Mouse (Mus musculus) intestine, embryonic 14.5 days (tissue): ENCODE results near the gene Chrna7. TPM values are rescaled to one million over a fixed set of nuclear protein-coding genes. Genes with fewer than 3 reads are reported as not detected.

ENCODE experiments used
- ATAC-seq: fragments of 200-750 bp; cut with Nextera tagmentation; replicated peaks from 2 replicates; pipeline ENCODE4 v1.8.0; 2017; ENCODE audit warnings: low read depth, moderate number of reproducible peaks, moderate TSS enrichment, moderate library complexity; ENCODE audit not compliant: low FRiP score, low TSS enrichment
- DNase-seq: peaks from one replicate; pipeline ENCODE4 v3.0.0-alpha.2; 2018; ENCODE audit warnings: low spot score
- H3K27ac ChIP-seq: fragments of 300-500 bp; sonication (generic); 2 replicates; pipeline ENCODE4 v1.5.1; 2014; ENCODE audit warnings: low read depth, mild to moderate bottlenecking, control low read depth
- H3K27me3 ChIP-seq: fragments of 300-500 bp; sonication (generic); replicated peaks from 2 replicates; pipeline ENCODE4 v1.6.1; 2014; ENCODE audit warnings: low read length, control low read depth; ENCODE audit not compliant: control insufficient read depth, insufficient read depth
- H3K36me3 ChIP-seq: fragments of 300-500 bp; sonication (generic); 2 replicates; pipeline ENCODE4 v1.6.1; 2014; ENCODE audit warnings: low read length, control low read depth; ENCODE audit not compliant: control insufficient read depth, insufficient read depth
- H3K4me1 ChIP-seq: fragments of 300-500 bp; sonication (generic); replicated peaks from 2 replicates; pipeline ENCODE4 v1.6.1; 2014; ENCODE audit warnings: low read length, control low read depth, mixed read lengths; ENCODE audit not compliant: control insufficient read depth, insufficient read depth
- H3K4me2 ChIP-seq: fragments of 300-500 bp; sonication (generic); 2 replicates; pipeline ENCODE4 v1.6.1; 2014; ENCODE audit warnings: low read length
- H3K4me3 ChIP-seq: fragments of 300-500 bp; sonication (generic); 2 replicates; pipeline ENCODE4 v1.5.1; 2014; ENCODE audit warnings: low read depth, low read length, control low read depth, mixed read lengths
- H3K9ac ChIP-seq: fragments of 300-500 bp; sonication (generic); 2 replicates; pipeline ENCODE4 v1.6.1; 2014; ENCODE audit warnings: mild to moderate bottlenecking, low read length
- H3K9me3 ChIP-seq: fragments of 300-500 bp; sonication (generic); 2 replicates; pipeline ENCODE4 v1.6.1; 2016; ENCODE audit warnings: low read length, control low read depth; ENCODE audit not compliant: control insufficient read depth
- WGBS: fragments of 180-500 bp; shearing (Covaris S2); extraction: QIAGEN DNeasy Blood & Tissue Kit; methylation state at CpG from one replicate; pipeline ENCODE4 v1.1.7; 2014; 5-methylcytosine and 5-hydroxymethylcytosine counted together
- polyA plus RNA-seq: library from polyadenylated mRNA; unstranded; fragments of >200 nt; fragmentation: Nextera tagmentation; extraction: Ambion mirVana; gene quantifications from 2 replicates; pipeline ENCODE4 v1.2.1, GENCODE M21; 2014

Gene Chrna7
- polyA plus RNA-seq, 1 experiment from 2014 or later, result 1.6 TPM

DNA sequence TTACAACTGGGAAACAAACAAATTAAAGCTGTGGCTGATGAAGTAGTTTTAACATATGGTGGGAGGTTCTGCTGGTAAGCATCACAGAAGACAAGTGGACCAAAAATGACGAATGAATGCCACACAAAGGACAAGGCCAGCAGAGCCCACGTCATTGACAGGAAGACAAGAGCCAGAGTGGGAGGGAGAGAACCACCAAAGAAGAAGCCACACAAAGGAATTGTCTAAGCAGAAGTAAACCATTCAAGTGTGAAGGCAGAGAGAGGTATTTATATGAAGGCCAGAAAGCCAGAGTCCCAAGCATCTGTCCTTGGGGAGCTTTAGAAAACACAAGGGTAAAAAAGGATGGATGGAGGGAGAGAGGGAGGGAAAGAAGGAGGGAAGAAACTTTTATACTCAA, 98.7 kb downstream of the Chrna7 start:
- Histone ChIP-seq H3K4me2 (no peak overlapping the region), H3K4me1 (no peaks in the 10 kb centered on the region), H3K27ac (no peak overlapping the region), H3K9me3 (no peaks in the 10 kb centered on the region), H3K36me3 (no peaks in the 10 kb centered on the region), H3K9ac (no peak overlapping the region), H3K4me3 (no peak overlapping the region), H3K27me3 (no peaks in the 10 kb centered on the region)
- 38% methylated on average over 2 of the region's 2 CpGs for WGBS
- DNase-seq (no peak), ATAC-seq (no peak)

DNA sequence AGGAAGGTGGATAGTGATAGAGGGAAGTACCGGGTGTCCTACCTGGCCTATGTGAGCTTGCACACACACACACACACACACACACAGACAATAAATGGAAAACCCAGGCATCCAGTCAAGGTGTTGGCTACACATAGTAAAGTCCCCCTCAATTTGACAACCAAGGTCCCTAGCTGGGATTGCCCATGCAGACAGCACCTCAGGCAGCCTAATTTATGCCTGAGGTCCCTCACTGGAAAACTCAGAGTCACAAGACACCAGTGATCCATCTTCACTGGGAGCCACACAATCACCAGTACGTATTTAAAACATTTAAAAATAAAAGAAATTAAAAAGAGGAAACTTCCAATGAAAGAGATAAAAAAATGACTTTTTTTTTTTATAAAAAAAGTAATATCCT, 99.1 kb downstream of the Chrna7 start:
- no peak overlapping the region for H3K4me3 ChIP-seq
- no peak overlapping the region for H3K9ac ChIP-seq
- DNase-seq (no peak), ATAC-seq (no peak)
- 89% methylated on average over 2 of the region's 2 CpGs for WGBS
- no peaks in the 10 kb centered on the region for H3K9me3 ChIP-seq
- no peak overlapping the region for H3K4me2 ChIP-seq
- H3K27ac ChIP-seq, result no peak overlapping the region
- no peaks in the 10 kb centered on the region for H3K36me3 ChIP-seq
- no peaks in the 10 kb centered on the region for H3K27me3 ChIP-seq
- no peaks in the 10 kb centered on the region for H3K4me1 ChIP-seq

DNA sequence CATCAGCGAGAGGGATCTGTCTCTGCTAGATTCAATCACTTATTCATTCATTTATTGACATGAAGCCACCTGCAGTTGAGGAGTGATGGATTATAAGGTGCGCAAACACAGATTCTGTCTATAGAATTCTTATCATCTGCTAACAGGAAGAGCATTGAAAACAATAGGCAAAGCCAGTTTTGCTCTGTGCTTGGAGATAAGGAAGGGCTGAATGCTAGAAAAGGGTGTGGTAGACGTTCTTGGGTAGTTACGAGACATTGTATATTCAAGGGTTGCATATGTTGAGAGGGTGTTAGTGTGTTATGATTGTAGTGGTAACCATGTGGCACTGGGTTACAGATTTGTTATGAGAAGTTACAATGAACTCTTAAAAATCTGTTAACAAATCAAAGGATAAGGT, 103.0 kb downstream of the Chrna7 start:
- H3K4me1 ChIP-seq, result no peaks in the 10 kb centered on the region
- DNase-seq (no peak), ATAC-seq (no peak)
- H3K9ac ChIP-seq, result no peak overlapping the region
- no peaks in the 10 kb centered on the region for H3K27me3 ChIP-seq
- no peaks in the 10 kb centered on the region for H3K36me3 ChIP-seq
- H3K4me2 ChIP-seq, result no peak overlapping the region
- no peak overlapping the region for H3K4me3 ChIP-seq
- H3K27ac ChIP-seq, result no peak overlapping the region
- 68% methylated on average over 4 of the region's 4 CpGs for WGBS
- no peaks in the 10 kb centered on the region for H3K9me3 ChIP-seq

DNA sequence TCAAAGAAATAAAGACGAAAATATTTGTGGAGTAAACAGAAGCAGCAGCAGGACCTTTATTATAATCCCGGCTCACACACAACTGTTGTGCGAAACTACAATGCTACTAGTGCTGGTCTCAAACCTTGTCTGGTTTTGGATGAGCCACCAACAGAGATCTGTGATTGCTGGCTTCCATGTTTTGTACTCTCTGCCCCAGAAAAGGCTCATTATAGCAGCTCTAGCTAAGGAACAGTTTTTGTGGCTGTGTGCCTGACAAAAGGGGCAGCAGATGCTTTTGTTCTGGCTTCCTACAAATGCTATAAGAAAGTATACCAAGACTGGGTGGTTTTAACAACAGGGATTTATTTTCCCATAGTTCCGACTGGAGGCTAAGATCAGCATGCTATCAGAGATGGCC, 126.4 kb downstream of the Chrna7 start:
- ATAC-seq (no peak), DNase-seq (no peak)
- Histone ChIP-seq H3K9me3 (no peaks in the 10 kb centered on the region), H3K36me3 (no peaks in the 10 kb centered on the region), H3K27ac (no peak overlapping the region), H3K9ac (no peak overlapping the region), H3K4me2 (no peak overlapping the region), H3K4me1 (no peaks in the 10 kb centered on the region), H3K4me3 (no peak overlapping the region), H3K27me3 (no peaks in the 10 kb centered on the region)
- 81% methylated on average over 4 of the region's 4 CpGs for WGBS

DNA sequence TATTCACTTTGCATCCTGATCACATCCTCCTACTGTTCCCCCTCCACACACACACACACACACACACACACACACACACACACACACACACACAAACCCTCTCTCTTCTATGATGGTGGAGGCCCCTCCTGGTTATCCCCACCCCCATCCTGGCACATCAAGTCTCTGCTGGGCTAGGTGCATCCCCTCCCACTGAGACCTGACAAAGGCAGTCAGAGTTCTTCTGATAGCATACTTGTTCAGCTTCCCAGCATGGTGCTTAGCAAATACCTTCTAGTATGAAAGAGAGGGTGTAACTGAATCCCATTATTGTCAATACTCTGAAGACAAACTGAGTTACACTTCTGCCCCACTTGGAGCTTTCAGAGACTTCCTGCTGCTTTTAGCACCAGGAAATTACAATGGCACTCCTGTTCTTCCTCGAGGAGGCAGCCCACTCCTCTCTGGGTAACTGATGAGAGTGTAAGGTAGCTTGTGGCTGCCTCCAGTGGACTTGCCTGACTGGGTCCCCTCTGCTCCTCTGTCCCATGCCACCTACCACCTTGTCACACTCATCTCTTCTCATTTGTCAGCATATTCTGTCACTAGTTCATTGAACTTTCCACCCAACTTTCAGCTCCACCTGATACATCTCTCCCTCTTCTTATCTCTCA, 127.9 kb downstream of the Chrna7 start:
- Histone ChIP-seq H3K4me3 (no peak overlapping the region), H3K9me3 (no peaks in the 10 kb centered on the region), H3K9ac (no peak overlapping the region), H3K27me3 (no peaks in the 10 kb centered on the region), H3K4me1 (no peaks in the 10 kb centered on the region), H3K4me2 (no peak overlapping the region), H3K36me3 (no peaks in the 10 kb centered on the region), H3K27ac (no peak overlapping the region)
- 0% methylated on average over 1 of the region's 1 CpGs for WGBS
- ATAC-seq, result no peak
- DNase-seq, result no peak

DNA sequence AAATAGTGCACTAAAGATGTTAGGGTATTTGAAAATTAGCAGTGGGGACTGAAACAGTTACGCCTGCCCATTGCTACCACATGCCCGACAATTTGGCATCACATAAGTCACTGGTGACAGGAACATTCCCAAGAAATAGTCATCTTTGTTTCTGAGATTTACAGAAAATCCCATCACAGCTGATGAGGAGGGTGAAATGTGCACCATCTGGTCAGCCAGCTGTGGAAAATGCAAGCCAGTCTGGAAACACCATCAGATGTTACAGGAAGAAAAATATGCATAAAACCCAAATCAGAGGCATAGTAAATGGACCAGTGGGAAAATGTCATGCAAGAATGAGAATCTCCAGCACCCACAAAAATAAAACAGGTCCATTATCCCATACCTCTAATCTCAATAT, 151.4 kb downstream of the Chrna7 start:
- ATAC-seq (no peak), DNase-seq (no peak)
- H3K36me3 ChIP-seq, result no peaks in the 10 kb centered on the region
- no peaks in the 10 kb centered on the region for H3K4me1 ChIP-seq
- H3K27ac ChIP-seq, result no peak overlapping the region
- H3K4me3 ChIP-seq, result no peak overlapping the region
- no peaks in the 10 kb centered on the region for H3K9me3 ChIP-seq
- H3K4me2 ChIP-seq, result no peak overlapping the region
- 81% methylated on average over 2 of the region's 2 CpGs for WGBS
- no peak overlapping the region for H3K9ac ChIP-seq
- H3K27me3 ChIP-seq, result no peaks in the 10 kb centered on the region

Other genes starting within 250 kb of the Chrna7 start
- 0.94 and 1.5 TPM in 2 replicates for gene Otud7a, start 232.2 kb upstream of the Chrna7 start, polyA plus RNA-seq